Mouse (Mus musculus) adrenal gland, adult 10 weeks (tissue): ENCODE results near the gene Alg9. TPM values are rescaled to one million over a fixed set of nuclear protein-coding genes. Genes with fewer than 3 reads are reported as not detected.

Experiments used
- polyA plus RNA-seq: library from polyadenylated mRNA; stranded (reverse); fragments of 350-450 nt; fragmentation: Illumina TruSeq; extraction: RNeasy Lipid Tissue Mini Kit (QIAGEN cat#74804); gene quantifications from one replicate; pipeline ENCODE4 v1.2.3, GENCODE M21; 2014; ENCODE audit warnings: low read depth, low replicate concordance

Alg9 gene
- polyA plus RNA-seq, result 10.5 TPM

DNA sequence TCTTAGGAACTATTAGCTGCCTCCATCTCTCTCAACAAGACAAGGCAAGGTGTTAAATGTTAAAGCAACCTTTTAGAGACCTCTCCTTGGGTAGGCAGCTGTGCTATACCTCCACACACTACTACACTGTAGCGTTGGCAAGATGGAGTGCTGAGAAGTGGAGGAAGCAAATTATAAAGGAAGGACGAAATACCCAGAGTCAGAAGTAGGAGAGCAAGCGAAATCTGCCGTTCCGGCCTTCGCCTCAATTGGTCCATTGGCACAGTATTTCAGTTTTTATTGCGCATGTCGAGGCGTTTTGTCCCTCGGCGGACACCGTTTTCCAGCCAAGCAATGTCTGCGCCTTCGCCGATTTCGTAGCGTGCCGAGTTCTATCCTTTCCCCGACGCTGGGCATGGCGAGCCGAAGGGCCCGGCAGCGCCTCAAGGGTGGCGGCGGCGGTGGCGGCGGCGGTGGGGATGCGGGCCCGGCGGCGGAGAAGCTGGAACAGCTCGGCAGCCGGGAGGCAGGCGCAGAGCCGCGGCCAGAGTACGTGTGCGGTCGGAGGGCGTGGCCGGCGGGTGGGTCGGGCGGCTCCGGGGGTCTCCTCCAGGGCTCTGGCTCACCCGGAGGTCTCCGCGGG is at the start of gene Alg9, which contains the start of gene 1110032A03Rik:
Alg9 (plus strand) TSS at position 29 of the 622 bp plus-strand sequence.
1110032A03Rik (minus strand) TSS at position 530 of the 622 bp plus-strand sequence.

DNA sequence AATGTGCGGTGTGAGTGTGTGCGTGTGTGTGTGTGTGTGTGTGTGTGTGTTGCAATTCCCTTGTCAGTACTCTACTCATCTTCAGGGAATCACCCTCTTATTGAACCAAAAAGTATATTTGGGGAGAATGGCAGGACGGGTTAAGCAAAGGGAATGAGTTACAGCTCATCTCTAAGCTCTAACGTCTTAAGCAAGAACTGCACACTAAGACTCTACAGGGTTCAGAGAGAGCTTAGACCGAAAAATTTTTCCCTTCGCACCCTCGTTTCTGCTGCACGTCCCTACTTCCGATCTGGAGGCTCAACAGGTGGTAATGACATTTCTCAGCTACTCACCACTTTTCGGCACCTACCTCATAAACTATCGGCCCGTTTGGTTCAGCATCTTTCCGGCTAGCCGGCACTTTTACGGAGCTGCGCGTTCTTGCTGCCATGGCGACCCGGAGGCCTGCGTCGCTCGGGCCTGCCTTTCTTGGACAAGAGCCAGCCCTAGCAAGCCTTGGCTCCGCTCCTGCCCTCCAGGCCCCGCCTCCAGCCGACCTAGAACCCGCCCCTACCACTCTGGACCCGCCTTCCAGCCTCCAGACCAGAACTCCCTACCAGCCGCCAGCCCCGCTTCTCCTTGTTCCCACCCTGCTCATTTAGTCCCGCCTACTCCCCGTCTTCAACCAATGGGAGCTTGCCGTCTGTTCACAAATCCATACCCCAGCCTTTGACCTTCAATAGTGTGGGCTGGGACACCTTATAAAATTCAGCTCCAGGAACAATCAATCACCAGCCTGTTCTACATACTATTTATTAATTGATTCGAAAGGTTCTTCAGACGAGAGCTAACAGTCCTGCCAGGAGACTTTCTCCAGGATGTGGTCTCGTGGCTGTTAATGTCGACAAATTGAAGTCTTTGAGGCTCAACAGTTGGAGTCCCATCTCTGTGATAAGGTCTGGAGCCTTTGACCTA is 35.6 kb upstream of the Alg9 start, which contains the start of gene Dixdc1:
Dixdc1 (minus strand) TSS at position 604 of the 957 bp plus-strand sequence.

DNA sequence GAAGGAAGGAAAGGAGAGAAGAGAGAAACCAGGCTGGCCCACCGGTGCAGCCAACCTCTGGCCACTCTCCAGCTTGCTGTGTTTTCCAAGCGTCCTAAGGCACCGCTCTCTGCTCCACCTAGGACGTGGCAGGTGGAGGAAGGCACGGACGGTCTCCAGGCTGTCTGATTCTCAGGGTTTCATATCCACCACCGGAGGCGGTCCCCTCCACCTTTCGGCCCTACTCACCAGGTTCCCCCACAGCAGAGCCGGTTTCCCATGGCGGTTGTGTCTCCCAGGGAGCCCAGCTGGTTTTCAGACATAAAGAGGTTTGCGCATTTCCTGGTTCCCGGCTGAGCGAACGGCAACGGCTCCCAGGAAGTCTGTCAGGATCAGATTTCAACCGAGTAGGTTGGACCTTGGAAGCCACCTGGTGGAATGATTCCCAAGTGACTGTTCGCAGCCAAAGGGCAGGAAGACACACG is 28.6 kb upstream of the Alg9 start, which contains the start of gene 2310030G06Rik:
2310030G06Rik (minus strand) TSS at position 323 of the 464 bp plus-strand sequence.

GRCm38 (mm10) chr9:50751323-50751722 is 23.5 kb upstream of the Alg9 start, which contains the start of gene Cryab:
Cryab (plus strand) TSS chr9:50751325.

GRCm38 (mm10) chr9:50752054-50752602 is 22.7 kb upstream of the Alg9 start, which contains the start of gene Hspb2:
Hspb2 (minus strand) TSS chr9:50752354.

GRCm38 (mm10) chr9:50768107-50769002 is 6.5 kb upstream of the Alg9 start, which contains the start of gene Fdxacb1:
Fdxacb1 (plus strand) TSS chr9:50768236.

GRCm38 (mm10) chr9:50845081-50845480 is 70.3 kb downstream of the Alg9 start, which contains the start of gene Ppp2r1b:
Ppp2r1b (plus strand) TSS chr9:50845301.

Other genes starting within 250 kb of the Alg9 start
- gene Pts, start 246.3 kb upstream of the Alg9 start, polyA plus RNA-seq, result 169 TPM
- 18.4 TPM for gene Il18, start 220.2 kb upstream of the Alg9 start, polyA plus RNA-seq
- gene Bco2, start 219.8 kb upstream of the Alg9 start, polyA plus RNA-seq, result 0.52 TPM
- gene Tex12, start 213.7 kb upstream of the Alg9 start, polyA plus RNA-seq, result not detected
- gene Sdhd, start 171.2 kb upstream of the Alg9 start, polyA plus RNA-seq, result 192 TPM
- 132 TPM for gene Timm8b, start 171.1 kb upstream of the Alg9 start, polyA plus RNA-seq
- 6.1 TPM for gene Pih1d2, start 157.7 kb upstream of the Alg9 start, polyA plus RNA-seq
- 107 TPM for gene Nkapd1, start 157.6 kb upstream of the Alg9 start, polyA plus RNA-seq
- 128 TPM for gene Dlat, start 115.2 kb upstream of the Alg9 start, polyA plus RNA-seq
- 10.2 TPM for gene Dixdc1, start 35.5 kb upstream of the Alg9 start, polyA plus RNA-seq
- 18.0 TPM for gene 2310030G06Rik, start 28.5 kb upstream of the Alg9 start, polyA plus RNA-seq
- gene Cryab, start 23.7 kb upstream of the Alg9 start, polyA plus RNA-seq, result 7.9 TPM
- gene Hspb2, start 22.7 kb upstream of the Alg9 start, polyA plus RNA-seq, result not detected
- 6.4 TPM for gene Fdxacb1, start 6.8 kb upstream of the Alg9 start, polyA plus RNA-seq
- gene 1110032A03Rik, start 501 bp downstream of the Alg9 start, polyA plus RNA-seq, result 140 TPM
- gene Ppp2r1b, start 70.3 kb downstream of the Alg9 start, polyA plus RNA-seq, result 46.8 TPM
- 44.8 TPM for gene Sik2, start 234.1 kb downstream of the Alg9 start, polyA plus RNA-seq